Mouse (Mus musculus) liver, embryonic 14.5 days (tissue): ENCODE measurements at regions not wholly inside any gene's neighbourhood (a gene's known extent, or its start where the extent isn't known, plus 50 kb on each side); places are given as distances from the start of the nearest gene placed in this dataset.

Experiments
- ATAC-seq: fragments of 200-750 bp; cut with Nextera tagmentation; 2 replicates; pipeline ENCODE4 v1.8.0; 2017; ENCODE audit warnings: moderate number of reproducible peaks, mild to moderate bottlenecking, moderate library complexity; ENCODE audit not compliant: insufficient read depth
- DNase-seq, 3 experiments: peaks; one replicate each; pipeline ENCODE4 v3.0.0-alpha.2; 2012 to 2013; ENCODE audit warnings: low read depth in 3 of 3, low spot score in 3 of 3
- H3K27ac ChIP-seq: fragments of 300-500 bp; sonication (generic); 2 replicates; pipeline ENCODE4 v1.5.1; 2014; ENCODE audit warnings: moderate library complexity, mild to moderate bottlenecking, control low read depth, inconsistent platforms
- H3K27me3 ChIP-seq: fragments of 300-500 bp; sonication (generic); 2 replicates; pipeline ENCODE4 v1.6.1; 2014; ENCODE audit warnings: mild to moderate bottlenecking, low read length, moderate library complexity; ENCODE audit not compliant: control insufficient read depth, insufficient read depth
- H3K36me3 ChIP-seq: fragments of 300-500 bp; sonication (generic); replicated peaks from 2 replicates; pipeline ENCODE4 v1.6.1; 2014; ENCODE audit warnings: low read depth; ENCODE audit not compliant: control insufficient read depth, insufficient read depth
- H3K4me1 ChIP-seq, 2 experiments: fragments of 200-500 bp in 1 of 2; fragments of 300-500 bp in 1 of 2; sonication (generic) in 1 of 2; replicated peaks; 2 replicates each; pipeline ENCODE4 v1.6.1; 2012 to 2014; ENCODE audit warnings: antibody characterized with exemption in 1 of 2, inconsistent platforms in 1 of 2, low read length in 1 of 2; ENCODE audit not compliant: control insufficient read depth in 2 of 2, insufficient read depth in 2 of 2
- H3K4me2 ChIP-seq: fragments of 300-500 bp; sonication (generic); 2 replicates; pipeline ENCODE4 v1.6.1; 2014; ENCODE audit warnings: low read depth, mild to moderate bottlenecking, control low read depth, moderate library complexity
- H3K4me3 ChIP-seq, 2 experiments: fragments of 200-500 bp in 1 of 2; fragments of 300-500 bp in 1 of 2; sonication (generic) in 1 of 2; 2 replicates each; pipeline ENCODE4 v1.5.1; 2012 to 2014; ENCODE audit warnings: low read depth in 2 of 2, low read length in 2 of 2, mild to moderate bottlenecking in 2 of 2, control low read depth in 1 of 2, inconsistent platforms in 1 of 2, moderate library complexity in 1 of 2; ENCODE audit not compliant: insufficient read depth in 1 of 2
- H3K9ac ChIP-seq: fragments of 300-500 bp; sonication (generic); replicated peaks from 2 replicates; pipeline ENCODE4 v1.6.1; 2014; ENCODE audit warnings: mild to moderate bottlenecking, control low read depth, moderate library complexity
- H3K9me3 ChIP-seq: fragments of 300-500 bp; sonication (generic); 2 replicates; pipeline ENCODE4 v1.6.1; 2016; ENCODE audit warnings: low read length, mixed read lengths; ENCODE audit not compliant: control insufficient read depth
- CTCF ChIP-seq: IDR thresholded peaks from 2 replicates; pipeline ENCODE4 v1.5.1; 2016; ENCODE audit warnings: antibody characterized with exemption, low read depth, control low read depth
- EP300 ChIP-seq: IDR thresholded peaks from 2 replicates; pipeline ENCODE4 v1.6.1; 2016; ENCODE audit warnings: antibody characterized with exemption, low read depth
- WGBS: fragments of 180-500 bp; shearing (Covaris S2); extraction: QIAGEN DNeasy Blood & Tissue Kit; methylation state at CpG from one replicate; pipeline ENCODE4 v1.1.7; 2014; ENCODE audit not compliant: insufficient replicate concordance; 5-methylcytosine and 5-hydroxymethylcytosine counted together

DNA sequence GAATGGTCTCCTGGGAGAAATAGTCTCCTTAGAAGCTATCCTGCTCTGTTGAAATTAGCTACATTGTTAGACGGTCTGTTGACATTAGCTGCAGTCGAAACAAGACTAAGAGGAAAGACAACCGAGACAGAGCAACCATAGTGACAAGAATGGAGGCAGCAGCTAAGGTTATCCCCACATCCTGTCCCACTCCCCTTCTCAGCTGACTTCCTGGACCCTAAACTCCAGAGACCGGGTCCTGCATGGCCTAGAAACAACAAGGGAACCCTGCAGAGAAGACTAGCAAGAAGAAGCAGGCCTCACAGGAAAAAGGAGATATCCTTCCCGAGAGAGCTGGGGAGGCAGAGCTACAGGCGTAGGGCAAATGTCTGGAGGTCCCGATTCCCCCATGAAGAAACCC is 102.0 kb downstream of the Fam168b start:
- 39% methylated on average over 7 of the region's 7 CpGs for WGBS
- H3K4me2 ChIP-seq = no peak overlapping the region
- H3K9ac ChIP-seq = no peak overlapping the region
- no peaks in the 10 kb centered on the region for H3K4me1 ChIP-seq
- no peak for DNase-seq
- no peak overlapping the region for H3K4me3 ChIP-seq
- no peaks in the 10 kb centered on the region for H3K27me3 ChIP-seq
- ATAC-seq = no peak
- no peak overlapping the region for H3K27ac ChIP-seq
- H3K36me3 ChIP-seq = no peaks in the 10 kb centered on the region
- no peaks in the 10 kb centered on the region for H3K9me3 ChIP-seq
- no peak for TF ChIP-seq EP300
- TF ChIP-seq CTCF = no peak

DNA sequence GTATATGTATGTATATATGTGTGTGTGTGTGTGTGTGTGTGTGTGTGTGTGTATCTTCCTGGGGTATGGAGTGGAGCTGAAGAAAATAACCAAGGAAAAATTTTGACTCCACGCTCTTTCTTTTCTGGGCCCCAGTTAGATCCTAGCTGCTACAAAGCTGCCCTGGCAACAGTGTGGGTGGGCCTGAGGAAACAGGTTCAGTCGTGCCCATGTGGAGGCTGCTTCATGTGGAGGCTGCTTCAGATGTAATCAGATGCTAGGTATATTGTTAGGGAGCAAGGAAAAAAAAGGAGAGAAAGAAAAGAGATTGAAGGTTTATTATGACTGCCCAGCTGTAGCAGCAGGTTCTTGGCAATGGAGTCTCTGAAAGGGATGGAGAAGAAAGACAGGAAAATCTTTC is 100.6 kb downstream of the Fam168b start:
- H3K4me1 ChIP-seq = no peaks in the 10 kb centered on the region
- H3K4me3 ChIP-seq = no peak overlapping the region
- no peaks in the 10 kb centered on the region for H3K9me3 ChIP-seq
- H3K4me2 ChIP-seq = no peak overlapping the region
- no peak overlapping the region for H3K9ac ChIP-seq
- DNase-seq (no peak), ATAC-seq (no peak)
- 44% methylated on average over 2 of the region's 2 CpGs for WGBS
- no peaks in the 10 kb centered on the region for H3K36me3 ChIP-seq
- H3K27ac ChIP-seq = no peak overlapping the region
- TF ChIP-seq CTCF (no peak), EP300 (no peak)
- H3K27me3 ChIP-seq = no peaks in the 10 kb centered on the region

DNA sequence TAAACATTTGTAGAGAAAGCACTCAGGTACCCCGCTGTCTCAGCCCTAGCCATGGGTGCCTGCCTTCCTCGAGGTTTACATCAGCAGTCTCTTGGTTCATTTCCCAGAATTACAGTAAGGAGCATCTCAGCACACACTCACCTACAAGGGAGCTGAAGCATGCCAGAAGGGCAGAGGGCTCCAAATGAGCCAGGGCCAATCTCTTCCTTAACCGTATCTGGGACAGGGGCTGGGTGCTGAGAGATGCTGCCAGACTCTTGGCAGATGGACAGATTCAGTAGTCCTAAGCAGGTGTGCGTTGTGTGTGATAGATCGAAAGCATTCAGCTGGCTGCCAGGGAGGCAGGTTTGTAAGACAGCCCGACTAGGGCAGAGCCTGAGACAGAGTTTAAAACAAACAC is 97.0 kb downstream of the Fam168b start:
- H3K9ac ChIP-seq = no peak overlapping the region
- no peaks in the 10 kb centered on the region for H3K9me3 ChIP-seq
- H3K4me1 ChIP-seq = no peaks in the 10 kb centered on the region
- H3K27me3 ChIP-seq = peaks cover 24% of the 10 kb centered on the region
- WGBS = 65% methylated on average over 6 of the region's 6 CpGs
- no peak overlapping the region for H3K4me3 ChIP-seq
- no peak overlapping the region for H3K27ac ChIP-seq
- TF ChIP-seq EP300 (no peak), CTCF (no peak)
- no peaks in the 10 kb centered on the region for H3K36me3 ChIP-seq
- no peak overlapping the region for H3K4me2 ChIP-seq
- DNase-seq = no peak
- ATAC-seq = no peak

DNA sequence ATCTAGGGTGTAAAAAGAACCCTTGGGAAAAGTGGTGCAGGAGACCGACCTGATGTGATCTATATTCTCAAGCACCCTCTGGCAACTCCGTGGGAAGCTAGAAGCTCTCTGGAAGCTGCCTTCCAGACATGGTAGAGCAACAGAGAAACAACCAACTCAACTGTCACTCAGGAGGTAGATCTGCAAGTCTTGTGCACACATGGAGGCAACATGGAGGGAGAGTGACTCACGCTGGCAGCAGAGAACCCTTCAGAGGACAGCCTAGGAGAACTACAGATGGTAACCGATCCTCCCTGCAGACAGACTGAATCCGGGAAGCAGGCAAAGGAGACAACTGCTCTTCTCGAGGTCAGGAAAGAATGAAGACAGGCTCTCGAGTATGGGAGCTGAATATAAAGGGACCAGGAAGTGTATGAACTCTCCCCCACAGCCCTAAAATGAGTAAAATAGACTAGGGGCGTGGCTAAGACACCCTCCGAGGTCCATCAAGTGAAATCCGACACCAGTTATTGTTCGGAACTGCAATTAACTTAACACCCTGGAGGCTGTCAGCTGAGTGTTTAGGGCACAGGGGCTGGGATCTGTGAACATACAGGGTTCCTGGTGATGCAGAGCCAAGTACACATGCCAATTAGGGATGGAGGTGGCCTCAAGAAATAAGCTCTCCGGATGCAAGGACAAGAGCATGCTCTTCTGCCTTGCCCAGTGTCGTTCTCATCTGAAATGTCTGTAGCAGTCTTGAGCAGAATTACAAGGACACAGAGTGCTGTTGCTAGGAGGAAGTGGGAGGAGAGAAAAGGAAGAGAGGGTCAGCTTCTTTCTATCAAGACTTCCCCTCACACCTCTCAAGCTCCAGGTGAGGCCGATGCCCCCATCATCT is 93.5 kb downstream of the Fam168b start:
- ATAC-seq (no peak), DNase-seq (no peak)
- H3K27ac ChIP-seq = no peak overlapping the region
- H3K27me3 ChIP-seq = peaks cover 36% of the 10 kb centered on the region
- no peaks in the 10 kb centered on the region for H3K36me3 ChIP-seq
- H3K9ac ChIP-seq = no peak overlapping the region
- no peak overlapping the region for H3K4me3 ChIP-seq
- H3K9me3 ChIP-seq = no peaks in the 10 kb centered on the region
- WGBS = 9% methylated on average over 14 of the region's 14 CpGs
- no peaks in the 10 kb centered on the region for H3K4me1 ChIP-seq
- H3K4me2 ChIP-seq = no peak overlapping the region
- TF ChIP-seq CTCF (no peak), EP300 (no peak)

DNA sequence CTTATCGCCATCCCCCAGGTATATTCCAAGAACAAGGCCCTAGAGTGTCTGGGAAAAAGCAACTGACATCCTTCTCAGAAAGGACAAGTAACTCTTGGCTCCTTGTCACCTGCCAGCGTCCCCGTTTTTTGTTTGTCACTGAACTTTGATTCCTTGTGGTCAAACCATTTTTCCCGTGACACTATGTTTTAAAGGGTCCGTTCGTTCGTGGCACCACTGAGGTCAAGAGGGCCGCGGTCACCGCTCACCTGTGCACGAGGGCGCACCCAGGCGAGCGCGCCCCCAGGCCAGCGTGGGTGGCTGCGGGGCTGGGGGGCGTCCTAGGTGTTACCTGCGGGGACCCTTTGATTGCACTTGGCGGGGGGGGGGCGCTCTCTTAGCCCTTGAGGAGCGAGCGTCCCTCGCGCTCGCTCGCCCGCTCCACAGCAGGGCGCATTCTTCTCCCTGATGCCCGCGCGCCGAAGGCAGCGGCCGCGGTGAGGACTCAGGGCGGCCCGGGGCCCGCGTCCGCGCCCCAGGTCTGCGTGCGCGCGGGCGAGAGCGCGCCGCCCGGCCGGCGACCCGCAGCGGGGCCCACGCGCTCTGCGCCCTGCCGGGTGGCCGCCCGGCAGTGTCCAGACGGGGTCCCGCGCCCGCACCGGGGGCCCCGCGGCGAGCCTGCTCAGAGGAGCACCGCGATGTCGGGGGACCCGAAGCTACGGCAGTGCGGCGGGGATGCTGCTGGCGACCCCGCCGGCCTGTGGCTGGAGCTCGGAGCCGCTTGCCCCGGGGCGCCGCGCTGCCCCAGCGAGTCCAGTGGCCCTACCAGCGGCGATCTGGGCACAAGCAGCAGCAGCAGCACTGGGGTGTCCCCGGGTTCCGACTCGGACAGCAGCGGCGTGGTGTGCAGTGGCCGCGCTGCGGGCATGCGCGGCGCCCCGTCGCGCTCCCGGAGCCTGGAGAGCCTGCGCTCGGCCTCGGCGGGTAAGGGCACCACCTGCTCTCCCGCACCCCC is 92.5 kb downstream of the Fam168b start:
- under 1% methylated on average over 96 of the region's 108 CpGs for WGBS
- no peaks in the 10 kb centered on the region for H3K9me3 ChIP-seq
- no peaks in the 10 kb centered on the region for H3K36me3 ChIP-seq
- H3K27ac ChIP-seq = no peak overlapping the region
- no peak for DNase-seq
- peak overlapping the region; percentile 2 to 8; a peak in 2 of 4 replicates for H3K4me3 ChIP-seq
- no peaks in the 10 kb centered on the region for H3K4me1 ChIP-seq
- TF ChIP-seq EP300 = no peak
- no peak for TF ChIP-seq CTCF
- peaks cover 36% of the 10 kb centered on the region for H3K27me3 ChIP-seq
- H3K9ac ChIP-seq = no peak overlapping the region
- ATAC-seq = no peak
- H3K4me2 ChIP-seq = peak overlapping the region; percentile 6
